Mouse (Mus musculus) kidney, postnatal 0 days (tissue): ENCODE results near the gene Myo18a. TPM values are rescaled to one million over a fixed set of nuclear protein-coding genes. Genes with fewer than 3 reads are reported as not detected.

ENCODE experiments used
- ATAC-seq: fragments of 200-750 bp; cut with Nextera tagmentation; replicated peaks from 2 replicates; pipeline ENCODE4 v1.8.0; 2017; ENCODE audit warnings: low read depth, moderate number of reproducible peaks, moderate TSS enrichment, moderate library complexity; ENCODE audit not compliant: low FRiP score
- DNase-seq: peaks from one replicate; pipeline ENCODE4 v3.0.0-alpha.2; 2016; ENCODE audit warnings: low spot score
- H3K27ac ChIP-seq: fragments of 300-500 bp; sonication (generic); 2 replicates; pipeline ENCODE4 v1.5.1; 2014; ENCODE audit warnings: mild to moderate bottlenecking
- H3K27me3 ChIP-seq: fragments of 300-500 bp; sonication (generic); 2 replicates; pipeline ENCODE4 v1.6.1; 2014; ENCODE audit warnings: low read length, mixed read lengths; ENCODE audit not compliant: insufficient read depth
- H3K36me3 ChIP-seq: fragments of 300-500 bp; sonication (generic); 2 replicates; pipeline ENCODE4 v1.6.1; 2014; ENCODE audit warnings: low read length, mixed read lengths; ENCODE audit not compliant: insufficient read depth
- H3K4me1 ChIP-seq: fragments of 300-500 bp; sonication (generic); replicated peaks from 2 replicates; pipeline ENCODE4 v1.6.1; 2014; ENCODE audit warnings: antibody characterized with exemption, low read length, mixed read lengths; ENCODE audit not compliant: insufficient read depth
- H3K4me2 ChIP-seq: fragments of 300-500 bp; sonication (generic); 2 replicates; pipeline ENCODE4 v1.6.1; 2014; ENCODE audit warnings: mild to moderate bottlenecking, low read length, moderate library complexity, mixed read lengths
- H3K4me3 ChIP-seq: fragments of 300-500 bp; sonication (generic); replicated peaks from 2 replicates; pipeline ENCODE4 v1.5.1; 2014; ENCODE audit warnings: low read depth, low read length
- H3K9ac ChIP-seq: fragments of 300-500 bp; sonication (generic); 2 replicates; pipeline ENCODE4 v1.6.1; 2014; ENCODE audit warnings: low read depth, low read length
- H3K9me3 ChIP-seq: fragments of 300-500 bp; sonication (generic); replicated peaks from 2 replicates; pipeline ENCODE4 v1.6.1; 2016; ENCODE audit warnings: low read length, inconsistent platforms, mixed read lengths
- CTCF ChIP-seq: IDR thresholded peaks from 2 replicates; pipeline ENCODE4 v1.5.1; 2016; ENCODE audit warnings: antibody characterized with exemption, low read depth, mild to moderate bottlenecking, moderate library complexity
- WGBS: fragments of 180-500 bp; shearing (Covaris S2); extraction: QIAGEN DNeasy Blood & Tissue Kit; methylation state at CpG from one replicate; pipeline ENCODE4 v1.1.7; 2014; 5-methylcytosine and 5-hydroxymethylcytosine counted together
- polyA plus RNA-seq: library from polyadenylated mRNA; unstranded; fragments of >200 nt; fragmentation: Nextera tagmentation; extraction: Ambion mirVana; gene quantifications from 2 replicates; pipeline ENCODE4 v1.2.1, GENCODE M21; 2015

Myo18a gene
- polyA plus RNA-seq, 1 experiment from 2014 or later: 26.5 TPM

- 0 out of 2 replicates have a peak, but pooled peaks have one; percentile 49 for ATAC-seq
Measured at GRCm38 (mm10) chr11:77791241-77791727, 28.2 kb downstream of the Myo18a start.

GRCm38 (mm10) chr11:77791752-77792565 lies 28.9 kb downstream of the Myo18a start:
- no peaks in the 10 kb centered on the region for H3K27me3 ChIP-seq
- peak overlapping the region; percentile 86 for H3K27ac ChIP-seq
- no peak overlapping the region for H3K4me3 ChIP-seq
- TF ChIP-seq CTCF: no peak
- 0 out of 2 replicates have a peak, but pooled peaks cover 2% of the 10 kb centered on the region for H3K36me3 ChIP-seq
- H3K4me2 ChIP-seq: no peak overlapping the region
- WGBS: 46% methylated on average over 12 of the region's 12 CpGs
- H3K4me1 ChIP-seq: peaks cover 29% of the 10 kb centered on the region
- H3K9ac ChIP-seq: 0 out of 2 replicates have a peak overlapping the region, but pooled peaks have one; percentile 31
- no peaks in the 10 kb centered on the region for H3K9me3 ChIP-seq
- DNase-seq (no peak), ATAC-seq (peak; percentile 15; the same call in 1 of the 2 replicates)

More at GRCm38 (mm10) chr11:77791241-77791727, 28.2 kb downstream of the Myo18a start:
- Histone ChIP-seq H3K27me3 (no peaks in the 10 kb centered on the region), H3K4me2 (no peak overlapping the region), H3K9me3 (no peaks in the 10 kb centered on the region), H3K36me3 (0 out of 2 replicates have a peak, but pooled peaks cover 2% of the 10 kb centered on the region), H3K4me3 (no peak overlapping the region), H3K27ac (peak overlapping the region; percentile 86), H3K9ac (0 out of 2 replicates have a peak overlapping the region, but pooled peaks have one; percentile 31), H3K4me1 (peaks cover 33% of the 10 kb centered on the region)
- TF ChIP-seq CTCF: no peak
- no peak for DNase-seq
- WGBS: 36% methylated on average over 8 of the region's 8 CpGs

GRCm38 (mm10) chr11:77792566-77792909 lies 29.5 kb downstream of the Myo18a start:
- Histone ChIP-seq H3K4me1 (peaks cover 29% of the 10 kb centered on the region), H3K9ac (no peak overlapping the region), H3K9me3 (no peaks in the 10 kb centered on the region), H3K36me3 (0 out of 2 replicates have a peak, but pooled peaks cover 2% of the 10 kb centered on the region), H3K27ac (peak overlapping the region; percentile 86), H3K4me3 (no peak overlapping the region), H3K4me2 (peak overlapping the region; percentile 65; the same call in 1 of the 2 replicates), H3K27me3 (no peaks in the 10 kb centered on the region)
- WGBS: 72% methylated on average over 7 of the region's 7 CpGs
- TF ChIP-seq CTCF: no peak
- ATAC-seq (no peak), DNase-seq (no peak)

- H3K36me3 ChIP-seq: 0 out of 2 replicates have a peak, but pooled peaks cover 2% of the 10 kb centered on the region
- peaks cover 29% of the 10 kb centered on the region for H3K4me1 ChIP-seq
- H3K9ac ChIP-seq: peak overlapping the region; percentile 53
- DNase-seq (peak; percentile 97), ATAC-seq (peak; percentile 86)
- peak; percentile 100 for TF ChIP-seq CTCF
- peak overlapping the region; percentile 65 for H3K4me2 ChIP-seq
- 4% methylated on average over 19 of the region's 19 CpGs for WGBS
- no peaks in the 10 kb centered on the region for H3K9me3 ChIP-seq
- peak overlapping the region; percentile 65 for H3K27ac ChIP-seq
- H3K4me3 ChIP-seq: peak overlapping the region; percentile 29
- no peaks in the 10 kb centered on the region for H3K27me3 ChIP-seq
Measured at GRCm38 (mm10) chr11:77793238-77793930, 30.3 kb downstream of the Myo18a start.

GRCm38 (mm10) chr11:77795216-77795615 lies 32.2 kb downstream of the Myo18a start:
- ATAC-seq (no peak), DNase-seq (no peak)
- peaks cover 29% of the 10 kb centered on the region for H3K4me1 ChIP-seq
- no peak overlapping the region for H3K4me2 ChIP-seq
- H3K27ac ChIP-seq: no peak overlapping the region
- no peak overlapping the region for H3K9ac ChIP-seq
- no peaks in the 10 kb centered on the region for H3K9me3 ChIP-seq
- no peak for TF ChIP-seq CTCF
- H3K4me3 ChIP-seq: no peak overlapping the region
- no peaks in the 10 kb centered on the region for H3K27me3 ChIP-seq
- WGBS: 76% methylated on average over 5 of the region's 5 CpGs
- H3K36me3 ChIP-seq: 0 out of 2 replicates have a peak, but pooled peaks cover 2% of the 10 kb centered on the region

- no peak for TF ChIP-seq CTCF
- H3K4me1 ChIP-seq: peaks cover 18% of the 10 kb centered on the region
- no peaks in the 10 kb centered on the region for H3K9me3 ChIP-seq
- H3K4me2 ChIP-seq: peak overlapping the region; percentile 39
- H3K27me3 ChIP-seq: no peaks in the 10 kb centered on the region
- H3K27ac ChIP-seq: peak overlapping the region; percentile 69
- H3K36me3 ChIP-seq: 0 out of 2 replicates have a peak, but pooled peaks cover 2% of the 10 kb centered on the region
- ATAC-seq (no peak), DNase-seq (no peak)
- H3K9ac ChIP-seq: 0 out of 2 replicates have a peak overlapping the region, but pooled peaks have one; percentile 28
- H3K4me3 ChIP-seq: no peak overlapping the region
- 56% methylated on average over 9 of the region's 9 CpGs for WGBS
Measured at GRCm38 (mm10) chr11:77800491-77800868, 37.4 kb downstream of the Myo18a start.
